Mouse (Mus musculus) liver, adult 2 months (tissue): Measurements from ENCODE around the gene Plekhg4. TPM values are rescaled to one million over a fixed set of nuclear protein-coding genes. Genes with fewer than 3 reads are reported as not detected.

Source experiments
- DNase-seq: peaks from one replicate; pipeline ENCODE4 v3.0.0-alpha.2; 2011; ENCODE audit warnings: low read depth, low spot score; ENCODE audit errors: extremely low read depth
- H3K27ac ChIP-seq: fragments of 200-500 bp; replicated peaks from 2 replicates; pipeline ENCODE4 v1.5.1; 2012; ENCODE audit warnings: low read depth, mild to moderate bottlenecking, control low read depth, inconsistent platforms, low read length; ENCODE audit not compliant: insufficient read depth
- H3K27me3 ChIP-seq: fragments of 200-500 bp; 2 replicates; pipeline ENCODE4 v1.6.1; 2012; ENCODE audit warnings: mild to moderate bottlenecking, moderate library complexity, low read length, inconsistent platforms; ENCODE audit not compliant: control insufficient read depth, insufficient read depth
- H3K36me3 ChIP-seq: fragments of 200-500 bp; 2 replicates; pipeline ENCODE4 v1.6.1; 2012; ENCODE audit warnings: low read length, inconsistent platforms; ENCODE audit not compliant: control insufficient read depth, insufficient read depth
- H3K4me1 ChIP-seq: fragments of 200-500 bp; 2 replicates; pipeline ENCODE4 v1.6.1; 2011; ENCODE audit warnings: low read length; ENCODE audit not compliant: control insufficient read depth, insufficient read depth
- H3K4me3 ChIP-seq: fragments of 200-500 bp; 2 replicates; pipeline ENCODE4 v1.5.1; 2011; ENCODE audit warnings: low read depth, mild to moderate bottlenecking, control low read depth, low read length, moderate library complexity; ENCODE audit not compliant: insufficient read depth
- H3K79me2 ChIP-seq: fragments of 200-500 bp; 2 replicates; pipeline ENCODE4 v1.6.1; 2012; ENCODE audit warnings: inconsistent platforms, mild to moderate bottlenecking, low read length, moderate library complexity; ENCODE audit not compliant: control insufficient read depth, insufficient read depth
- H3K9ac ChIP-seq: fragments of 200-500 bp; 2 replicates; pipeline ENCODE4 v1.6.1; 2012; ENCODE audit warnings: low read depth, mild to moderate bottlenecking, control low read depth, inconsistent platforms, low read length
- CTCF ChIP-seq: fragments of 200-500 bp; IDR thresholded peaks from 2 replicates; pipeline ENCODE4 v1.5.1; 2011; ENCODE audit warnings: low read depth, low read length, control low read depth
- POLR2A ChIP-seq: fragments of 200-500 bp; IDR thresholded peaks from 2 replicates; pipeline ENCODE4 v1.6.1; 2011; ENCODE audit warnings: low read length, control low read depth; ENCODE audit not compliant: insufficient read depth; ENCODE audit errors: extremely low read depth
- WGBS: fragments of 180-500 bp; shearing (Covaris S2); methylation state at CpG from one replicate; pipeline ENCODE4 v1.1.7; 2018; 5-methylcytosine and 5-hydroxymethylcytosine counted together
- polyA plus RNA-seq: library from polyadenylated mRNA; depleted of rRNA; stranded (reverse); fragments of >200 nt; gene quantifications from 2 replicates; pipeline ENCODE4 v1.2.3, GENCODE M21; 2012
- total RNA-seq: library from RNA; depleted of rRNA; stranded (reverse); fragments of >200 nt; gene quantifications from 2 replicates; pipeline ENCODE4 v1.2.3, GENCODE M21; 2014

Gene Plekhg4
- total and polyA plus RNA-seq, 2 experiments = under 0.01 to 0.09 TPM

- WGBS = 96% methylated on average over 2 of the region's 2 CpGs
- H3K9ac ChIP-seq = no peak overlapping the region
- H3K36me3 ChIP-seq = no peaks in the 10 kb centered on the region
- H3K79me2 ChIP-seq = no peaks in the 10 kb centered on the region
- no peaks in the 10 kb centered on the region for H3K27me3 ChIP-seq
- no peak overlapping the region for H3K4me3 ChIP-seq
- H3K4me1 ChIP-seq = no peaks in the 10 kb centered on the region
- TF ChIP-seq POLR2A (no peak), CTCF (no peak)
- DNase-seq = no peak
- H3K27ac ChIP-seq = no peak overlapping the region
Measured at GRCm38 (mm10) chr8:105384070-105384469, 11.0 kb downstream of the Plekhg4 start.

- H3K27ac ChIP-seq = no peak overlapping the region
- no peaks in the 10 kb centered on the region for H3K79me2 ChIP-seq
- no peak for DNase-seq
- no peak for TF ChIP-seq CTCF
- no peaks in the 10 kb centered on the region for H3K4me1 ChIP-seq
- H3K4me3 ChIP-seq = no peak overlapping the region
- H3K9ac ChIP-seq = no peak overlapping the region
- WGBS = 56% methylated on average over 1 of the region's 1 CpGs
- H3K27me3 ChIP-seq = no peaks in the 10 kb centered on the region
- H3K36me3 ChIP-seq = no peaks in the 10 kb centered on the region
Measured at GRCm38 (mm10) chr8:105387151-105387550, 14.1 kb downstream of the Plekhg4 start.

GRCm38 (mm10) chr8:105389096-105389495, 16.0 kb downstream of the Plekhg4 start:
- Histone ChIP-seq H3K9ac (no peak overlapping the region), H3K4me1 (no peaks in the 10 kb centered on the region), H3K79me2 (no peaks in the 10 kb centered on the region), H3K27ac (no peak overlapping the region), H3K4me3 (no peak overlapping the region), H3K27me3 (no peaks in the 10 kb centered on the region), H3K36me3 (no peaks in the 10 kb centered on the region)
- DNase-seq = no peak
- TF ChIP-seq CTCF (no peak), POLR2A (no peak)
- WGBS = 64% methylated on average over 6 of the region's 6 CpGs

GRCm38 (mm10) chr8:105393089-105393787, 20.2 kb downstream of the Plekhg4 start:
- WGBS = 78% methylated on average over 12 of the region's 12 CpGs
- no peaks in the 10 kb centered on the region for H3K36me3 ChIP-seq
- TF ChIP-seq POLR2A (no peak), CTCF (no peak)
- no peaks in the 10 kb centered on the region for H3K4me1 ChIP-seq
- H3K79me2 ChIP-seq = no peaks in the 10 kb centered on the region
- peak; percentile 17 for DNase-seq
- H3K27me3 ChIP-seq = no peaks in the 10 kb centered on the region
- no peak overlapping the region for H3K27ac ChIP-seq
- no peak overlapping the region for H3K4me3 ChIP-seq
- H3K9ac ChIP-seq = no peak overlapping the region

GRCm38 (mm10) chr8:105393915-105394314, 20.8 kb downstream of the Plekhg4 start:
- no peak for DNase-seq
- H3K79me2 ChIP-seq = no peaks in the 10 kb centered on the region
- TF ChIP-seq CTCF = no peak
- no peak for TF ChIP-seq POLR2A
- H3K4me3 ChIP-seq = no peak overlapping the region
- no peaks in the 10 kb centered on the region for H3K27me3 ChIP-seq
- H3K9ac ChIP-seq = no peak overlapping the region
- no peaks in the 10 kb centered on the region for H3K36me3 ChIP-seq
- H3K4me1 ChIP-seq = no peaks in the 10 kb centered on the region
- no peak overlapping the region for H3K27ac ChIP-seq
- 86% methylated on average over 7 of the region's 7 CpGs for WGBS

GRCm38 (mm10) chr8:105397747-105398146, 24.7 kb downstream of the Plekhg4 start:
- Histone ChIP-seq H3K27ac (no peak overlapping the region), H3K36me3 (no peaks in the 10 kb centered on the region), H3K27me3 (no peaks in the 10 kb centered on the region), H3K4me1 (no peaks in the 10 kb centered on the region), H3K9ac (no peak overlapping the region), H3K4me3 (no peak overlapping the region), H3K79me2 (no peaks in the 10 kb centered on the region)
- WGBS = 43% methylated on average over 3 of the region's 3 CpGs
- peak; percentile 38 for DNase-seq
- TF ChIP-seq POLR2A (no peak), CTCF (peak; percentile 39; the same call in 1 of the 2 replicates)
